ENCODE assay signal across 8 mouse cellular contexts in the genomic region with DNA sequence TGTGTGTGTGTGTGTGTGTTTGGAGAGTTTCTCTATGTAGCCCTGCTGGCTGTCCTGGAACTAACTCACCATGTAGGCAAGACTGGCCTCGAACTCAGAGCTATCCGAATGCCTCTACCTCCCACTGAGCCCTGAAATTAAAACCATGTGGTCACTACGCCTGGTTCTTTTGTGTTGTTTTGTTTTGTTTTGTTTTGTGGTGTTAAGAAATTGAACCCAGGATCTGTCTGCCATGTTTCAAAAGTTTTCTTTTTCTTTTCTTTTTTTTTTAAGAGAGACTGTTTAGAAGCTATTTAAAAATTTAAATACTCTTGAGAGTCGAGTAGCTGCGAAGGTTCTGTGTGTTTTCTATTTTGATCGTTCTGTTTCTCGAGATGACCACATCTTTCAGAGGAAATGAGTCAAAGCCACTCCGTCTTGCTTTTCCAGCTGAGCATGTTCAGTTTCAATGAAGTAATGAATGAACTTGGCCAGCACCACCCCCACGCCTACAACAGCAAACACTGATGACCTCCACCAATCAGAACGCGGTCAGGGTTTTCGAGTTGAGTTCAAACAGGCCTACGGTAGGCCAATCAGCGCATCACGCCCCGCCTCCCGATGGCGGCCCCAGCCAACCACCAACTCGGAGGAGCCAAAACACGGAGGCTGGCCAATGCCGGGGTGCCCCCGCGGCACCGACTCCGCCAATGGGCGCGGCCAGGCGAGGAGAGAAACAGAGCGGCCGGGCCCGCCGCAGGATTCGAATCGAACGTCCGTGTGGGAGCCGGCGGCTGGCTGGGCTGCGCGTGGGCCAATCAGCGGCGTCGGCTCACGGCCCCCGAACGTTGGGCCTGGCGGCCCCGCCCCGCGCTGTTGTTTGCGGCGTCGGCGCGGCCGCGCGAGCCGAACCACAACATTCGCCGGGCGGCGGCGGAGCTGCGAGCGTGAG. TPM values are rescaled to one million over a fixed set of nuclear protein-coding genes. Genes with fewer than 3 reads are reported as not detected.
DNase-seq lines count a peak whose midpoint lies in the region; ATAC-seq and TF ChIP-seq lines count a peak whose summit lies in the region.

A gene (plus strand): TSS at position 739 of the 931 bp plus-strand sequence.

- peak within 1 kb of the TSS; percentile 99 for H3K4me3 ChIP-seq in hindbrain, embryonic 10.5 days
- H3K4me3 ChIP-seq in lung, postnatal 0 days (ENCODE audit: low read depth, low read length) = peak within 1 kb of the TSS; percentile 74

- H3K27me3 ChIP-seq in hindbrain, embryonic 10.5 days (ENCODE audit: insufficient read depth, poor library complexity, severe bottlenecking) = peaks cover 3% of the 10 kb centered on the region; the same call in 1 of the 2 replicates
- H3K27me3 ChIP-seq in lung, postnatal 0 days (replicated peaks; ENCODE audit: insufficient read depth, low read length) = no peaks in the 10 kb centered on the region

- H3K36me3 ChIP-seq in hindbrain, embryonic 10.5 days = peaks cover 30% of the 10 kb centered on the region
- peaks cover 7% of the 10 kb centered on the region; the same call in 1 of the 2 replicates for H3K36me3 ChIP-seq in lung, postnatal 0 days (ENCODE audit: insufficient read depth, low read length)

- H3K4me1 ChIP-seq in hindbrain, embryonic 10.5 days (replicated peaks) = peaks cover 65% of the 10 kb centered on the region
- H3K4me1 ChIP-seq in lung, postnatal 0 days (ENCODE audit: insufficient read depth, low read depth, low read length) = peaks cover 11% of the 10 kb centered on the region; the same call in 1 of the 2 replicates

- TF ChIP-seq EP300 in lung, postnatal 0 days (IDR thresholded peaks at IDR 0.05) = peak; percentile 60

- H3K27ac ChIP-seq in hindbrain, embryonic 10.5 days = peak within 1 kb of the TSS; percentile 98
- H3K27ac ChIP-seq in lung, postnatal 0 days (ENCODE audit: low read length) = peak within 1 kb of the TSS; percentile 97

- 2% methylated on average over 66 of the region's 66 CpGs for WGBS in hindbrain, embryonic 10.5 days
- WGBS in lung, postnatal 0 days = 4% methylated on average over 44 of the region's 66 CpGs

- peak; percentile 92 for ATAC-seq in frontal cortex, adult (ENCODE audit: low TSS enrichment)
- ATAC-seq in lung, postnatal 0 days = peak; percentile 95

- TF ChIP-seq CTCF in lung, postnatal 0 days (IDR thresholded peaks at IDR 0.05) = no peak

- peak within 1 kb of the TSS; percentile 87 for H3K9ac ChIP-seq in lung, postnatal 0 days (replicated peaks; ENCODE audit: low read depth)

- H3K9me3 ChIP-seq in hindbrain, embryonic 10.5 days = no peaks in the 10 kb centered on the region
- no peaks in the 10 kb centered on the region for H3K9me3 ChIP-seq in lung, postnatal 0 days (ENCODE audit: low read length)

- H3K4me2 ChIP-seq in lung, postnatal 0 days (replicated peaks; ENCODE audit: low read depth, low read length) = peak within 1 kb of the TSS; percentile 75

- peak; percentile 98 for DNase-seq in MN1 (ENCODE audit: low spot score)
- DNase-seq in cerebellum, adult 9-10 months = peak; percentile 99
- DNase-seq in hindbrain, embryonic 10.5 days (ENCODE audit: low spot score) = peak; percentile 100
- DNase-seq in layer of hippocampus, adult 9-11 months = peak; percentile 100
- peak; percentile 100 for DNase-seq in lung, postnatal 0 days (ENCODE audit: low spot score)
- DNase-seq in ovary, postnatal 14 days (ENCODE audit: low spot score) = peak; percentile 95
- DNase-seq in thymus, postnatal 14 days = peak; percentile 99

RNA-seq across cellular contexts. Expression of the gene that starts here (rescaled TPM):
- polyA plus RNA-seq in hindbrain, embryonic 10.5 days (2016; fragmentation: Nextera tagmentation; extraction: Ambion mirVana) = 45.8 and 84.5 TPM in 2 replicates
- 50.4 and 56.6 TPM in 2 replicates for polyA plus RNA-seq in lung, postnatal 0 days (2015; fragmentation: Nextera tagmentation; extraction: Ambion mirVana)

Comparison
In these comparisons a context has a peak if more than half of its experiments do, and no peak if none do; other contexts are left out.
1. Peak in every context shown above with its lines: DNase-seq, ATAC-seq, H3K4me3 ChIP-seq and H3K27ac ChIP-seq.